30 mouse cellular contexts compared by ENCODE assay signal in the genomic region with DNA sequence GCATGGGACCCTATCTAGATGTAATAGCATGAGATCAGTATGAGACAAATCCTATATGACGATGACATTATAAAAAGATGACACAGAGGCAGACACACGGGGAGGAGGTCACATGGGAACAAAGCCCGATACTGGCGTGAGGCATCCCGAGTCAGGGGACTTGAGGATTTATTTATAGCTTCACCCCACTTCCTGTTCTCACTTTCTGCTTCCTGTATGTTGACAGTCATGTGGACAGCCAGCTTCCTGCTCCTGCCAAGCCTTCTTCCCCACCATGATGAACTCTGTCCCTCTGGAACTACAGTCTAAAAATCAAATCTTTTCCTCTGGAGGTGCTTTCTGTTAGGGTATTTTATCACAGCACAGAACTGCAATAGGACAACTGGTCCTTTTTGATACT.
DNase-seq lines count a peak whose midpoint lies in the region; ATAC-seq and TF ChIP-seq lines count a peak whose summit lies in the region.
"Had no signal": no experiment of that assay in that cellular context is flagged by ENCODE, and none has a peak within 500 bp of the region (broad histone marks: within the 10 kb centered on the region; RNA-seq: fewer than 3 reads in every experiment).

No protein-coding gene starts in this region.

- TF ChIP-seq CTCF in liver, postnatal 0 days (IDR thresholded peaks at IDR 0.05; ENCODE audit: low read depth) = no peak
- no peak for TF ChIP-seq CTCF in CH12.LX (conservative IDR thresholded peaks at IDR 0.05 in 1 of 2, IDR thresholded peaks at IDR 0.05 in 1 of 2; ENCODE audit: low read depth in 2 of 2, low read length in 2 of 2)

- H3K27me3 ChIP-seq in liver, postnatal 0 days (ENCODE audit: insufficient read depth, low read length) = no peaks in the 10 kb centered on the region
- no peaks in the 10 kb centered on the region for H3K27me3 ChIP-seq in liver, embryonic 11.5 days (replicated peaks; ENCODE audit: control insufficient read depth, insufficient read depth, low read length)
- H3K27me3 ChIP-seq in CH12.LX (replicated peaks) = peaks cover 66% of the 10 kb centered on the region
- H3K27me3 ChIP-seq in splenic B cell, adult 2 months (ENCODE audit: control insufficient read depth, insufficient read depth, low read length, poor library complexity, severe bottlenecking) = no peaks in the 10 kb centered on the region
- H3K27me3 ChIP-seq: embryonic facial prominence, embryonic 15.5 days; forebrain, embryonic 12.5 days; hindbrain, embryonic 15.5 days; limb, embryonic 15.5 days had no signal

- H3K36me3 ChIP-seq in liver, postnatal 0 days (replicated peaks; ENCODE audit: insufficient read depth, low read length) = no peaks in the 10 kb centered on the region
- H3K36me3 ChIP-seq in liver, embryonic 11.5 days (ENCODE audit: control insufficient read depth, insufficient read depth, low read length) = no peaks in the 10 kb centered on the region
- no peaks in the 10 kb centered on the region for H3K36me3 ChIP-seq in CH12.LX (replicated peaks in 1 of 2; ENCODE audit: control insufficient read depth in 1 of 2, insufficient read depth in 1 of 2, low read length in 1 of 2)
- no peaks in the 10 kb centered on the region for H3K36me3 ChIP-seq in splenic B cell, adult 2 months (ENCODE audit: control insufficient read depth, insufficient read depth, low read length, poor library complexity, severe bottlenecking)
- H3K36me3 ChIP-seq: embryonic facial prominence, embryonic 15.5 days; forebrain, embryonic 12.5 days; hindbrain, embryonic 15.5 days; limb, embryonic 10.5 days; limb, embryonic 15.5 days had no signal

- no peak for DNase-seq in liver, postnatal 0 days
- DNase-seq in liver, embryonic 11.5 days (ENCODE audit: low spot score) = no peak
- peak; percentile 15 for DNase-seq in CH12.LX (ENCODE audit: extremely low read depth)
- DNase-seq in splenic B cell, adult 2 months (ENCODE audit: low read depth, low spot score) = peak; percentile 34
- DNase-seq in heart, postnatal 25 days (ENCODE audit: low spot score) = no peak
- DNase-seq in kidney, adult 9 months = no peak
- DNase-seq: adrenal gland, postnatal 25 days; cerebellum, adult 2 months; cerebellum, postnatal 14 days; forebrain, postnatal 0 days; gastrocnemius, postnatal 10 days; heart, postnatal 4 days; kidney, adult 2 months; kidney, postnatal 10 days; layer of hippocampus, adult 9-11 months; right cerebral cortex, adult 18-20 months; right cerebral cortex, postnatal 4 days; thymus, adult 2 months; thymus, postnatal 36 days had no signal

- peaks cover 4% of the 10 kb centered on the region; the same call in 1 of the 2 replicates for H3K4me1 ChIP-seq in liver, postnatal 0 days (ENCODE audit: insufficient read depth)
- 0 out of 2 replicates have a peak, but pooled peaks cover 4% of the 10 kb centered on the region for H3K4me1 ChIP-seq in liver, embryonic 11.5 days (replicated peaks; ENCODE audit: control insufficient read depth, insufficient read depth, low read length)
- H3K4me1 ChIP-seq in CH12.LX (ENCODE audit: control insufficient read depth in 1 of 2, insufficient read depth in 2 of 2) = peaks cover 3 to 7% of the 10 kb centered on the region in 2 experiments; a peak in 1 of 4 replicates
- H3K4me1 ChIP-seq: forebrain, embryonic 12.5 days had no signal

- H3K9me3 ChIP-seq in liver, postnatal 0 days (ENCODE audit: low read length) = no peaks in the 10 kb centered on the region
- H3K9me3 ChIP-seq in liver, embryonic 11.5 days (ENCODE audit: control insufficient read depth, low read length) = no peaks in the 10 kb centered on the region
- H3K9me3 ChIP-seq in CH12.LX (replicated peaks; ENCODE audit: low read length) = no peaks in the 10 kb centered on the region
- H3K9me3 ChIP-seq: embryonic facial prominence, embryonic 15.5 days; forebrain, embryonic 12.5 days; hindbrain, embryonic 15.5 days; limb, embryonic 10.5 days; limb, embryonic 15.5 days had no signal

- no peaks in the 10 kb centered on the region for H3K79me2 ChIP-seq in CH12.LX (replicated peaks; ENCODE audit: control insufficient read depth, extremely low read depth, insufficient read depth, poor library complexity, severe bottlenecking)

- TF ChIP-seq EP300 in liver, postnatal 0 days (IDR thresholded peaks at IDR 0.05; ENCODE audit: low read depth) = no peak
- TF ChIP-seq EP300 in CH12.LX (IDR thresholded peaks at IDR 0.05; ENCODE audit: low read length) = 0 out of 2 replicates have a peak, but pooled peaks have one; percentile 7

- intact Hi-C loops in heart, postnatal 25 days (cut with DNase I) = no loop called here

- dilution Hi-C loops in CH12.LX (cut with MboI; ENCODE audit: extremely low pct_ligation_motif_present, extremely low pct_unique_long_range_greater_than_20kb, low sequenced_read_pairs) = no loop called here

- no peak overlapping the region for H3K4me2 ChIP-seq in liver, postnatal 0 days (ENCODE audit: low read depth, low read length)
- no peak overlapping the region for H3K4me2 ChIP-seq in liver, embryonic 11.5 days
- no peak overlapping the region for H3K4me2 ChIP-seq in CH12.LX (ENCODE audit: insufficient read depth, low read depth, poor library complexity, severe bottlenecking)
- H3K4me2 ChIP-seq: embryonic facial prominence, embryonic 15.5 days; forebrain, embryonic 12.5 days; heart, embryonic 11.5 days; hindbrain, embryonic 15.5 days; limb, embryonic 15.5 days; midbrain, embryonic 11.5 days had no signal

- no peak overlapping the region for H3K27ac ChIP-seq in liver, postnatal 0 days (ENCODE audit: low read depth)
- no peak overlapping the region for H3K27ac ChIP-seq in liver, embryonic 11.5 days (ENCODE audit: low read depth, low read length)
- H3K27ac ChIP-seq in CH12.LX (ENCODE audit: insufficient read depth, low read depth) = no peak overlapping the region
- H3K27ac ChIP-seq: embryonic facial prominence, embryonic 10.5 days; embryonic facial prominence, embryonic 15.5 days; forebrain, embryonic 12.5 days; hindbrain, embryonic 15.5 days; limb, embryonic 10.5 days; limb, embryonic 15.5 days had no signal

- no peak for TF ChIP-seq RAD21 in CH12.LX (IDR thresholded peaks at IDR 0.05; ENCODE audit: low read depth, low read length)

- no peak for TF ChIP-seq POLR2A in CH12.LX (IDR thresholded peaks at IDR 0.05; ENCODE audit: low read depth, low read length)

- H3K4me3 ChIP-seq in liver, postnatal 0 days (ENCODE audit: low read depth, low read length) = no peak overlapping the region
- no peak overlapping the region for H3K4me3 ChIP-seq in liver, embryonic 11.5 days (ENCODE audit: low read depth, low read length)
- no peak overlapping the region for H3K4me3 ChIP-seq in CH12.LX (replicated peaks in 1 of 3; ENCODE audit: low read depth in 2 of 3, low read length in 2 of 3, poor library complexity in 1 of 3)
- H3K4me3 ChIP-seq: embryonic facial prominence, embryonic 10.5 days; embryonic facial prominence, embryonic 15.5 days; forebrain, embryonic 12.5 days; hindbrain, embryonic 15.5 days; limb, embryonic 10.5 days; limb, embryonic 15.5 days had no signal

- no peak overlapping the region for H3K9ac ChIP-seq in liver, postnatal 0 days (replicated peaks)
- no peak overlapping the region for H3K9ac ChIP-seq in liver, embryonic 11.5 days (ENCODE audit: low read depth, low read length)
- no peak overlapping the region for H3K9ac ChIP-seq in CH12.LX (ENCODE audit: insufficient read depth, low read depth)
- H3K9ac ChIP-seq: embryonic facial prominence, embryonic 15.5 days; forebrain, embryonic 12.5 days; forebrain, postnatal 0 days; hindbrain, embryonic 15.5 days; limb, embryonic 15.5 days had no signal

- in situ Hi-C loops in CH12.LX (cut with MboI; ENCODE audit: low pct_ligation_motif_present, low pct_unique_long_range_greater_than_20kb, low sequenced_read_pairs) = no loop called here

- 29% methylated on average over 5 of the region's 5 CpGs for WGBS in liver, postnatal 0 days (ENCODE audit: insufficient replicate concordance)
- 38% methylated on average over 5 of the region's 5 CpGs for WGBS in liver, embryonic 11.5 days

- peak; percentile 48; the same call in 1 of the 2 replicates for ATAC-seq in liver, postnatal 0 days
- no peak for ATAC-seq in liver, embryonic 11.5 days (replicated peaks; ENCODE audit: low FRiP score)
- peak; percentile 49 to 71 for ATAC-seq in hematopoietic stem cell, adult 5-6 weeks (replicated peaks in 1 of 2; ENCODE audit: insufficient read depth in 1 of 2, low FRiP score in 2 of 2, low TSS enrichment in 1 of 2, low read depth in 1 of 2, poor library complexity in 2 of 2, severe bottlenecking in 2 of 2)
- ATAC-seq: CD4-positive, CD25-positive, alpha-beta regulatory T cell, adult 4 months; forebrain, postnatal 0 days; midbrain, embryonic 16.5 days had no signal

TF ChIP-seq in CH12.LX, 34 proteins besides CTCF, POLR2A, EP300 and RAD21 (continues in another document):
- TF ChIP-seq ZC3H11A (IDR thresholded peaks at IDR 0.05; ENCODE audit: low read depth, low read length) (no peak), ZNF384 (IDR thresholded peaks at IDR 0.05; ENCODE audit: low read depth, low read length) (no peak), ZKSCAN1 (IDR thresholded peaks at IDR 0.05; ENCODE audit: borderline replicate concordance, low read depth, low read length) (no peak), TBP (conservative IDR thresholded peaks at IDR 0.05; ENCODE audit: low read depth, low read length) (no peak), MAFK (IDR thresholded peaks at IDR 0.05; ENCODE audit: insufficient replicate concordance, low read length) (no peak), POLR2AphosphoS2 (IDR thresholded peaks at IDR 0.05; ENCODE audit: low read depth, low read length) (no peak), MAZ (IDR thresholded peaks at IDR 0.05; ENCODE audit: low read depth, low read length) (no peak), ELF1 (IDR thresholded peaks at IDR 0.05; ENCODE audit: low read depth, low read length) (no peak), E2F4 (IDR thresholded peaks at IDR 0.05; ENCODE audit: insufficient replicate concordance, low read depth, low read length) (no peak), RCOR1 (conservative IDR thresholded peaks at IDR 0.05; ENCODE audit: low read depth, low read length) (no peak), USF2 (conservative IDR thresholded peaks at IDR 0.05; ENCODE audit: low read depth, low read length) (no peak), ZMIZ1 (IDR thresholded peaks at IDR 0.05; ENCODE audit: low read depth, low read length) (no peak), CHD2 (IDR thresholded peaks at IDR 0.05; ENCODE audit: low read length) (no peak), PAX5 (IDR thresholded peaks at IDR 0.05; ENCODE audit: low read length) (no peak), JUND (conservative IDR thresholded peaks at IDR 0.05; ENCODE audit: low read depth, low read length) (no peak), ETS1 (conservative IDR thresholded peaks at IDR 0.05; ENCODE audit: low read depth, low read length) (no peak), SIN3A (IDR thresholded peaks at IDR 0.05; ENCODE audit: low read length) (no peak), JUN (IDR thresholded peaks at IDR 0.05; ENCODE audit: insufficient read depth, low read depth, low read length) (no peak), UBTF (IDR thresholded peaks at IDR 0.05; ENCODE audit: low read depth, low read length) (no peak), USF1 (IDR thresholded peaks at IDR 0.05; ENCODE audit: low read depth, low read length) (peak; percentile 26; the same call in 1 of the 2 replicates)

Comparison
In these comparisons a context has a peak if more than half of its experiments do, and no peak if none do; other contexts are left out.
1. DNase-seq: peak in CH12.LX (single experiment) and splenic B cell, adult 2 months (single experiment); none in liver, postnatal 0 days (single experiment), liver, embryonic 11.5 days (single experiment), heart, postnatal 25 days (single experiment) and kidney, adult 9 months (single experiment).